Mouse (Mus musculus): ENCODE results near the gene Atp1b3.
"Not testable (repeated sequence)": the region's sequence is repeated elsewhere in the genome, so short reads cannot be mapped to it uniquely, and the experiment has no call there.

- not testable (repeated sequence) for TF ChIP-seq CTCF (IDR thresholded peaks at IDR 0.05; ENCODE audit: low read depth); EP300 (optimal IDR thresholded peaks at IDR 0.05)
Observed at GRCm38 (mm10) chr9:96399916-96400315, 35.7 kb upstream of the Atp1b3 start.

All from stomach, postnatal 0 days (tissue).